Mouse (Mus musculus) heart, embryonic 12.5 days (tissue): ENCODE results near the gene Sdr9c7. TPM values are rescaled to one million over a fixed set of nuclear protein-coding genes. Genes with fewer than 3 reads are reported as not detected.
"Not testable (repeated sequence)": the region's sequence is repeated elsewhere in the genome, so short reads cannot be mapped to it uniquely, and the experiment has no call there.

Source experiments
- ATAC-seq: fragments of 200-750 bp; cut with Nextera tagmentation; 2 replicates; pipeline ENCODE4 v1.8.0; 2017; ENCODE audit warnings: moderate TSS enrichment, moderate library complexity; ENCODE audit not compliant: insufficient number of reproducible peaks, low FRiP score
- H3K27ac ChIP-seq: fragments of 300-500 bp; sonication (generic); 2 replicates; pipeline ENCODE4 v1.5.1; 2016; ENCODE audit warnings: mild to moderate bottlenecking, moderate library complexity; ENCODE audit not compliant: poor library complexity, severe bottlenecking
- H3K27me3 ChIP-seq: fragments of 300-500 bp; sonication (generic); replicated peaks from 2 replicates; pipeline ENCODE4 v1.6.1; 2016; ENCODE audit warnings: mild to moderate bottlenecking, moderate library complexity
- H3K36me3 ChIP-seq: fragments of 300-500 bp; sonication (generic); 2 replicates; pipeline ENCODE4 v1.6.1; 2016; ENCODE audit warnings: mild to moderate bottlenecking, moderate library complexity
- H3K4me1 ChIP-seq: fragments of 300-500 bp; sonication (generic); replicated peaks from 2 replicates; pipeline ENCODE4 v1.6.1; 2016; ENCODE audit warnings: mild to moderate bottlenecking
- H3K4me2 ChIP-seq: fragments of 300-500 bp; sonication (generic); 2 replicates; pipeline ENCODE4 v1.6.1; 2016; ENCODE audit warnings: mild to moderate bottlenecking, moderate library complexity
- H3K4me3 ChIP-seq: fragments of 300-500 bp; sonication (generic); 2 replicates; pipeline ENCODE4 v1.5.1; 2016; ENCODE audit warnings: mild to moderate bottlenecking
- H3K9ac ChIP-seq: fragments of 300-500 bp; sonication (generic); 2 replicates; pipeline ENCODE4 v1.6.1; 2016; ENCODE audit warnings: mild to moderate bottlenecking, moderate library complexity
- H3K9me3 ChIP-seq: fragments of 300-500 bp; sonication (generic); replicated peaks from 2 replicates; pipeline ENCODE4 v1.6.1; 2016; ENCODE audit warnings: mild to moderate bottlenecking, moderate library complexity
- WGBS: fragments of 180-500 bp; shearing (Covaris S2); methylation state at CpG from one replicate; pipeline ENCODE4 v1.1.7; 2016; 5-methylcytosine and 5-hydroxymethylcytosine counted together
- polyA plus RNA-seq: library from polyadenylated mRNA; unstranded; fragments of >200 nt; fragmentation: Nextera tagmentation; extraction: Ambion mirVana; gene quantifications from 2 replicates; pipeline ENCODE4 v1.2.1, GENCODE M21; 2016

Gene Sdr9c7
- polyA plus RNA-seq, 1 experiment from 2014 or later = not detected

- Histone ChIP-seq H3K27me3 (no peaks in the 10 kb centered on the region), H3K4me1 (no peaks in the 10 kb centered on the region), H3K36me3 (no peaks in the 10 kb centered on the region), H3K9ac (no peak overlapping the region), H3K27ac (no peak overlapping the region), H3K9me3 (no peaks in the 10 kb centered on the region), H3K4me3 (no peak overlapping the region), H3K4me2 (no peak overlapping the region)
- WGBS = 4% methylated on average over 2 of the region's 2 CpGs
- ATAC-seq = no peak
These were observed 39.2 kb downstream of the Sdr9c7 start for GRCm38 (mm10) chr10:127937428-127938010.

GRCm38 (mm10) chr10:127939667-127940066, 41.3 kb downstream of the Sdr9c7 start:
- H3K4me3 ChIP-seq, H3K27ac ChIP-seq, H3K9me3 ChIP-seq, ATAC-seq, H3K4me1 ChIP-seq, H3K9ac ChIP-seq, H3K27me3 ChIP-seq, H3K4me2 ChIP-seq, H3K36me3 ChIP-seq: not testable (repeated sequence)
- WGBS = 94% methylated on average over 10 of the region's 10 CpGs

- Histone ChIP-seq H3K9ac (no peak overlapping the region), H3K4me2 (no peak overlapping the region), H3K27me3 (no peaks in the 10 kb centered on the region), H3K27ac (no peak overlapping the region), H3K36me3 (no peaks in the 10 kb centered on the region), H3K9me3 (no peaks in the 10 kb centered on the region), H3K4me1 (no peaks in the 10 kb centered on the region), H3K4me3 (no peak overlapping the region)
- 35% methylated on average over 5 of the region's 5 CpGs for WGBS
- ATAC-seq = no peak
These were observed 47.2 kb downstream of the Sdr9c7 start for GRCm38 (mm10) chr10:127945432-127946064.

GRCm38 (mm10) chr10:127949596-127950130, 51.3 kb downstream of the Sdr9c7 start:
- no peak overlapping the region for H3K9ac ChIP-seq
- no peaks in the 10 kb centered on the region for H3K27me3 ChIP-seq
- 75% methylated on average over 4 of the region's 4 CpGs for WGBS
- no peak for ATAC-seq
- no peaks in the 10 kb centered on the region for H3K9me3 ChIP-seq
- no peak overlapping the region for H3K4me2 ChIP-seq
- no peak overlapping the region for H3K27ac ChIP-seq
- H3K4me3 ChIP-seq = no peak overlapping the region
- H3K36me3 ChIP-seq = no peaks in the 10 kb centered on the region
- H3K4me1 ChIP-seq = no peaks in the 10 kb centered on the region

- no peak overlapping the region for H3K9ac ChIP-seq
- ATAC-seq = no peak
- no peaks in the 10 kb centered on the region for H3K9me3 ChIP-seq
- 84% methylated on average over 9 of the region's 9 CpGs for WGBS
- H3K4me3 ChIP-seq = no peak overlapping the region
- no peaks in the 10 kb centered on the region for H3K4me1 ChIP-seq
- no peaks in the 10 kb centered on the region for H3K36me3 ChIP-seq
- no peaks in the 10 kb centered on the region for H3K27me3 ChIP-seq
- H3K27ac ChIP-seq = no peak overlapping the region
- H3K4me2 ChIP-seq = no peak overlapping the region
These were observed 53.1 kb downstream of the Sdr9c7 start for GRCm38 (mm10) chr10:127951390-127951789.

GRCm38 (mm10) chr10:127951821-127952220, 53.5 kb downstream of the Sdr9c7 start:
- Histone ChIP-seq H3K4me3 (no peak overlapping the region), H3K9ac (no peak overlapping the region), H3K36me3 (no peaks in the 10 kb centered on the region), H3K4me2 (no peak overlapping the region), H3K9me3 (no peaks in the 10 kb centered on the region), H3K27ac (no peak overlapping the region), H3K27me3 (no peaks in the 10 kb centered on the region), H3K4me1 (no peaks in the 10 kb centered on the region)
- no peak for ATAC-seq
- WGBS = 67% methylated on average over 4 of the region's 4 CpGs

- no peaks in the 10 kb centered on the region for H3K4me1 ChIP-seq
- H3K27ac ChIP-seq = no peak overlapping the region
- WGBS = 68% methylated on average over 4 of the region's 4 CpGs
- H3K36me3 ChIP-seq = no peaks in the 10 kb centered on the region
- no peak for ATAC-seq
- no peaks in the 10 kb centered on the region for H3K27me3 ChIP-seq
- H3K4me2 ChIP-seq = no peak overlapping the region
- H3K4me3 ChIP-seq = no peak overlapping the region
- no peak overlapping the region for H3K9ac ChIP-seq
- no peaks in the 10 kb centered on the region for H3K9me3 ChIP-seq
These were observed 56.7 kb downstream of the Sdr9c7 start for GRCm38 (mm10) chr10:127955034-127955433.

GRCm38 (mm10) chr10:127956168-127956816, 58.0 kb downstream of the Sdr9c7 start:
- H3K4me3 ChIP-seq = no peak overlapping the region
- no peaks in the 10 kb centered on the region for H3K36me3 ChIP-seq
- no peak overlapping the region for H3K9ac ChIP-seq
- ATAC-seq = no peak
- H3K4me2 ChIP-seq = no peak overlapping the region
- H3K4me1 ChIP-seq = no peaks in the 10 kb centered on the region
- no peaks in the 10 kb centered on the region for H3K9me3 ChIP-seq
- 45% methylated on average over 16 of the region's 16 CpGs for WGBS
- no peak overlapping the region for H3K27ac ChIP-seq
- no peaks in the 10 kb centered on the region for H3K27me3 ChIP-seq

GRCm38 (mm10) chr10:127959161-127959679, 60.9 kb downstream of the Sdr9c7 start:
- Histone ChIP-seq H3K4me2 (no peak overlapping the region), H3K9ac (no peak overlapping the region), H3K36me3 (no peaks in the 10 kb centered on the region), H3K4me3 (no peak overlapping the region), H3K4me1 (no peaks in the 10 kb centered on the region), H3K9me3 (0 out of 2 replicates have a peak, but pooled peaks cover 3% of the 10 kb centered on the region), H3K27me3 (no peaks in the 10 kb centered on the region), H3K27ac (no peak overlapping the region)
- 90% methylated on average over 7 of the region's 7 CpGs for WGBS
- no peak for ATAC-seq
